Mouse (Mus musculus) hindbrain, embryonic 11.5 days (tissue): ENCODE measurements around the gene Csnk1d. TPM values are rescaled to one million over a fixed set of nuclear protein-coding genes. Genes with fewer than 3 reads are reported as not detected.

ENCODE experiments used
- ATAC-seq: fragments of 200-750 bp; cut with Nextera tagmentation; 2 replicates; pipeline ENCODE4 v1.8.0; 2017; ENCODE audit warnings: mild to moderate bottlenecking, moderate TSS enrichment, moderate library complexity; ENCODE audit not compliant: low FRiP score
- DNase-seq: peaks from one replicate; pipeline ENCODE4 v3.0.0-alpha.2; 2015; ENCODE audit warnings: low spot score
- H3K27ac ChIP-seq: fragments of 300-500 bp; sonication (generic); 2 replicates; pipeline ENCODE4 v1.5.1; 2014; ENCODE audit warnings: mild to moderate bottlenecking, low read depth, low read length
- H3K27me3 ChIP-seq: fragments of 300-500 bp; sonication (generic); 2 replicates; pipeline ENCODE4 v1.6.1; 2014; ENCODE audit warnings: mild to moderate bottlenecking, low read length, moderate library complexity, mixed read lengths; ENCODE audit not compliant: control insufficient read depth, insufficient read depth
- H3K36me3 ChIP-seq: fragments of 300-500 bp; sonication (generic); 2 replicates; pipeline ENCODE4 v1.6.1; 2014; ENCODE audit warnings: mild to moderate bottlenecking, low read length, moderate library complexity, mixed read lengths; ENCODE audit not compliant: control insufficient read depth, insufficient read depth
- H3K4me1 ChIP-seq: fragments of 300-500 bp; sonication (generic); replicated peaks from 2 replicates; pipeline ENCODE4 v1.6.1; 2014; ENCODE audit warnings: low read length, mixed read lengths; ENCODE audit not compliant: control insufficient read depth, insufficient read depth
- H3K4me2 ChIP-seq: fragments of 300-500 bp; sonication (generic); replicated peaks from 2 replicates; pipeline ENCODE4 v1.6.1; 2014; ENCODE audit warnings: mild to moderate bottlenecking, low read depth, low read length
- H3K4me3 ChIP-seq: fragments of 300-500 bp; sonication (generic); 2 replicates; pipeline ENCODE4 v1.5.1; 2014; ENCODE audit warnings: low read depth, low read length
- H3K9ac ChIP-seq: fragments of 300-500 bp; sonication (generic); 2 replicates; pipeline ENCODE4 v1.6.1; 2014; ENCODE audit warnings: low read depth, low read length
- H3K9me3 ChIP-seq: fragments of 300-500 bp; sonication (generic); 2 replicates; pipeline ENCODE4 v1.6.1; 2016; ENCODE audit warnings: low read length; ENCODE audit not compliant: control insufficient read depth
- WGBS: fragments of 180-500 bp; shearing (Covaris S2); extraction: QIAGEN DNeasy Blood & Tissue Kit; methylation state at CpG from one replicate; pipeline ENCODE4 v1.1.7; 2014; 5-methylcytosine and 5-hydroxymethylcytosine counted together
- polyA plus RNA-seq: library from polyadenylated mRNA; unstranded; fragments of >200 nt; fragmentation: Nextera tagmentation; extraction: Ambion mirVana; gene quantifications from 2 replicates; pipeline ENCODE4 v1.2.1, GENCODE M21; 2014

Csnk1d gene
- polyA plus RNA-seq, 1 experiment from 2014 or later, result 58.4 TPM

DNA sequence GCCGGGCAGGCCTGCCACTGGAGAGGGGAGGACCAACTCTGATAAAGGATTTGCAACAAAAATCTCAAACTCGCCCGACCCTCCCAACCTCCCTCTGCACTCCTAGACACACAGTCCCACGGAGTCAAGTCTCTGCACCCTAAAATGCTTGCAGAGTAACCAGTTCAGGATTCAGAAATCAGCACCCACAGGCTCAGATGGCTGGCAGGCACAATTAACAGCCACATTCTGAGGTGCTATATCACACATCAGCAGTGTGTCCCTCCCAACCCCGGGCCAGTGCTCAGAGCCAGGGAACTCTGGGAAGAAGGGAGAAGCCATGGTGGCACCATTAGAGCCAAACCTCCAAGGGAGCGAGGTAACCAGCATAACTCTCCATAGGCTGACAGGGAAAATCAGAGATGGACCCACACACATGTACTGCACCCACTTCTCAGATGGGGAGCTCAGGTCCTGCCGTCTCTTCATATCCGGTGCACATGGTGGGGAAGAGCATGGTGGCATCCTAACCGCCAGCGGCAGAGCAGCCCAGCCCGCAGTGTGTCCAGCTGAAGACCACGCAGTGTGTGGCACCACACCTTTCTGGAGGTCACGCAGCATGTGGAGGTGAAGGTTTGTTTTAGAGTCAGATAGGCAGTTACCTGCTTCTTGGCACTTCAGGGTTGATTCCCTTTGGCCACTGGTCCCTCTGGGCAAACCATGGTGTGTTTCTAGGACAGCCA, 28.9 kb downstream of the Csnk1d start:
- WGBS, result 96% methylated on average over 13 of the region's 13 CpGs
- H3K4me3 ChIP-seq, result no peak overlapping the region
- H3K27ac ChIP-seq, result no peak overlapping the region
- no peak overlapping the region for H3K9ac ChIP-seq
- no peaks in the 10 kb centered on the region for H3K9me3 ChIP-seq
- DNase-seq, result no peak
- no peak overlapping the region for H3K4me2 ChIP-seq
- no peaks in the 10 kb centered on the region; the same call in 1 of the 2 replicates for H3K4me1 ChIP-seq
- ATAC-seq, result no peak
- peaks cover 25% of the 10 kb centered on the region for H3K36me3 ChIP-seq
- H3K27me3 ChIP-seq, result no peaks in the 10 kb centered on the region

DNA sequence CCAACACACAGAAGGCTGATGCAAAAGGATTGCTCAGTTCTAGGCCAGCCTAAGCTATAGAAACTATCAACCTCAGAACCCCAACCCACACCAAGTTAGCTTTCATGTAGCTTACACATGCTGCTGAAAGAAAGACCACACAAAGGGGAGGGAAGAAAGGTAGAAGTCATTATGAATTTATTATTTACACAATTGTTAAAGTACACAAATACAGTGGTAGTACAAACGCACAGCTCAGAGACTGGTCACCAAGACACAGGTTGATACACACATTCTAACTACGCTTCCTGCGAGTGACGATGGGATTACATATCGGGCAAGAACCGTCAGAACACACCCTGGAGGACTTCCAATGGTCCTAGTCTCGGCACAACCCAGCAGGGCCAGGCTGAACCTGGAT, 29.5 kb downstream of the Csnk1d start:
- no peaks in the 10 kb centered on the region for H3K27me3 ChIP-seq
- ATAC-seq, result no peak
- no peak overlapping the region for H3K4me3 ChIP-seq
- no peak overlapping the region for H3K4me2 ChIP-seq
- H3K9ac ChIP-seq, result no peak overlapping the region
- H3K4me1 ChIP-seq, result no peaks in the 10 kb centered on the region; the same call in 1 of the 2 replicates
- H3K36me3 ChIP-seq, result peaks cover 24% of the 10 kb centered on the region
- DNase-seq, result no peak
- no peaks in the 10 kb centered on the region for H3K9me3 ChIP-seq
- H3K27ac ChIP-seq, result no peak overlapping the region
- WGBS, result 79% methylated on average over 7 of the region's 7 CpGs

DNA sequence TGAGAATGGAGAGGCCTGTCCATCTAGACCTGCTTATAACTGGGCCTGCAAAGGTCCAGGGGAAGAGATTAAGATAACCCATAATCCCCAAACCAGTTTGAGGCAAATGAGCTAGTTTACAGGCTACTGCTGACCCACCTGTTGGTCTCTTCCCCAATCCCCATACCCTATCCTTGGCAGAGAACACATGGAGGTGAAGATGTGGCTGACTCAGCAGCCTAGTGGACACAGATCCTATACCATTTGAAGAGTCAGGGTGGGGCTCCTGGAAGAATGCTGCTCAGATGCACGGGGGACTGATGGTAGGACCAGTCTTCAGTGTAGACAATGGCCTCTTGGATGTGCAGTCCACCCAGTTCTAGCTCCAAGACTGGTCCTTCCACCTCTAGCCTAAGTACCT, 30.9 kb downstream of the Csnk1d start:
- Histone ChIP-seq H3K27ac (no peak overlapping the region), H3K27me3 (no peaks in the 10 kb centered on the region), H3K9me3 (no peaks in the 10 kb centered on the region), H3K4me2 (no peak overlapping the region), H3K9ac (no peak overlapping the region), H3K4me1 (no peaks in the 10 kb centered on the region; the same call in 1 of the 2 replicates), H3K36me3 (peaks cover 18% of the 10 kb centered on the region), H3K4me3 (no peak overlapping the region)
- WGBS, result 58% methylated on average over 1 of the region's 1 CpGs
- ATAC-seq (no peak), DNase-seq (no peak)

DNA sequence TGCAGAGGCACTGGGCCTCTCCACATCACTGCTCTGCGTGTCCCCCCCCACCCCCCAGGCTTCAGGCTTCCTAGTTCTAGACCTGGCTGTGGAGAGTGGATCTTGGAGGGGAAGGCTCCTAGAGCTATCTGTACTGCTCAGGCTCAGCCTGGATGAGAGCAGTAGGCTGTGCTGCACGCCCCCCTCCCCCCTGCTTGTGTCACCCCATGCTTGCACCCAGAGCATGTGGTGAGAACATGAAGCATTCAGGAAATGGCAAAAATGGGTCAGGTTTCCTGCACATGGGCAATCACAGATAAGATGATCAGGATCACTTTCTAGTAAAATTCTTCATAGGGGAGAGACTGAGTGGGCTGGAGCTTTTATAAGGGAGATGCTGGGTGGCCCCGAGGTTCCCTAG, 31.6 kb downstream of the Csnk1d start:
- no peaks in the 10 kb centered on the region for H3K27me3 ChIP-seq
- WGBS, result 84% methylated on average over 3 of the region's 3 CpGs
- no peak overlapping the region for H3K4me3 ChIP-seq
- H3K9me3 ChIP-seq, result no peaks in the 10 kb centered on the region
- no peak for DNase-seq
- H3K4me2 ChIP-seq, result no peak overlapping the region
- no peak overlapping the region for H3K9ac ChIP-seq
- no peak overlapping the region for H3K27ac ChIP-seq
- H3K4me1 ChIP-seq, result no peaks in the 10 kb centered on the region
- peaks cover 16% of the 10 kb centered on the region for H3K36me3 ChIP-seq
- no peak for ATAC-seq

DNA sequence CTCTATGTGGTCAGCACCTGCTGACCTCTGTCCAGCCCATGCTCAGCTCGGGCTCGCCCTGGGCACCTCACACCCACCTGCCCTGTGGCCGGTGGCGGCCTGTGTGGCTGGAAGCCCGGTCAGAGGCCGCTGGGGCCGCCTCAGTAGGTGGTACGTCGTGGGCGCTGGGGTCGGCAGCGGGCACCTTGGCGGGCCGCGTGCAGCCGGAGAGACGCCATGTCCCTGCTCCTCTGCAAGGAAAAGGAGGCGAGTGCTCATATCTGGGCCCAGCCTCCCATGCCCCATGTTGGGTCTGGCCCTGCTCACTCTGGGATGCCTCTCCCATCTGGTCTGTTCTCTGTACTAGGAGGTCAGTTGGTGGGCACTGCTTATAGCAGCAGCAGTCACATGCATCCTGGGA, 32.1 kb downstream of the Csnk1d start:
- WGBS, result 88% methylated on average over 18 of the region's 18 CpGs
- H3K9me3 ChIP-seq, result no peaks in the 10 kb centered on the region
- peaks cover 12% of the 10 kb centered on the region for H3K36me3 ChIP-seq
- ATAC-seq (no peak), DNase-seq (no peak)
- no peak overlapping the region for H3K9ac ChIP-seq
- H3K27me3 ChIP-seq, result no peaks in the 10 kb centered on the region
- H3K27ac ChIP-seq, result no peak overlapping the region
- no peak overlapping the region for H3K4me3 ChIP-seq
- no peak overlapping the region for H3K4me2 ChIP-seq
- no peaks in the 10 kb centered on the region for H3K4me1 ChIP-seq

DNA sequence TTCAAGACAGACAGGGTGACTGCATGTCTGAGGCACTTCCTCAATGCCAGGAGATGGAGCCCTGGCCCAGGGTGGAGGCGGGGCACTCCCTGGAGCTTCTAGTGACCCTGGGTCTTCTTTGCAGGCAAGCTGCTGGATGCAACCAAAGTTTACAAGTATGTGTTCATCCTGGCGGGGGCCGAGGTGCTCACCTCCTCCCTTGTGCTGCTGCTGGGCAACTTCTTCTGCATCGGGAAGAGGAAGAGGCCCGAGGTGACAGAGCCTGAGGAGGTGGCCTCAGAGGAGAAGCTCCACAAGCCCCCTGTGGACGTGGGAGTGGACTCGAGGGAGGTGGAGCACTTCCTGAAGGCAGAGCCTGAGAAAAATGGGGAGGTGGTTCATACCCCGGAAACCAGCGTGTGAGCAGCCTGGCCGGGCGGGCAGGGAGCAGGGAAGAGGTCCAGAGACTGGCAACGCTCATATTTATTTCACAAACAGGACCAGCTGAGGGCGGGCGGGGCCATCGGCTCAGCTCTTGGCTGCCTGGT, 33.3 kb downstream of the Csnk1d start:
- Histone ChIP-seq H3K27ac (no peak overlapping the region), H3K4me2 (no peak overlapping the region), H3K36me3 (peaks cover 5% of the 10 kb centered on the region; the same call in 1 of the 2 replicates), H3K9me3 (no peaks in the 10 kb centered on the region), H3K9ac (no peak overlapping the region), H3K27me3 (no peaks in the 10 kb centered on the region), H3K4me3 (no peak overlapping the region), H3K4me1 (no peaks in the 10 kb centered on the region)
- no peak for ATAC-seq
- DNase-seq, result no peak
- 75% methylated on average over 15 of the region's 15 CpGs for WGBS

DNA sequence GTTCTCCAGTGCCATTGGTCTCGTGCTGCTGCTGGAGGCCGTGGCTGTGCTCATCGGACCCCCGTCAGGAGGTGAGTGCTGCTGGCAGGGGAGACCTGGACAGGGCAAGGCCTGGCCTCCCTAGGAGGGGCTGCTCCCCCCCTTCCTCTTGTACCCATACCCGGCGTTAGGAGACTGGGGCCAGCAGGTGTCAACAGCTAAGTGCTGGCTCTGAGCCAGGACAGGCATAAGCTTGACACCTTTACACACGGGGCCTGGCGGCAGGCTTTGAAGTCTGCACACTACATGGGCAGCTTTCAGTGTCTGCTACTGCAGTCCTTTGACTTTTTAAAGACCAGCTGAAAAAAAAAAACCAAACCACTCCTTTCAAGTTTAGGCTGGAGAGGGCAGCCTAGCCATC, 34.1 kb downstream of the Csnk1d start:
- no peaks in the 10 kb centered on the region for H3K9me3 ChIP-seq
- no peak for ATAC-seq
- peaks cover 1% of the 10 kb centered on the region; the same call in 1 of the 2 replicates for H3K4me1 ChIP-seq
- no peak overlapping the region for H3K27ac ChIP-seq
- WGBS, result 84% methylated on average over 8 of the region's 8 CpGs
- no peak for DNase-seq
- no peak overlapping the region for H3K9ac ChIP-seq
- H3K27me3 ChIP-seq, result no peaks in the 10 kb centered on the region
- peaks cover 5% of the 10 kb centered on the region; the same call in 1 of the 2 replicates for H3K36me3 ChIP-seq
- H3K4me2 ChIP-seq, result no peak overlapping the region
- H3K4me3 ChIP-seq, result no peak overlapping the region

DNA sequence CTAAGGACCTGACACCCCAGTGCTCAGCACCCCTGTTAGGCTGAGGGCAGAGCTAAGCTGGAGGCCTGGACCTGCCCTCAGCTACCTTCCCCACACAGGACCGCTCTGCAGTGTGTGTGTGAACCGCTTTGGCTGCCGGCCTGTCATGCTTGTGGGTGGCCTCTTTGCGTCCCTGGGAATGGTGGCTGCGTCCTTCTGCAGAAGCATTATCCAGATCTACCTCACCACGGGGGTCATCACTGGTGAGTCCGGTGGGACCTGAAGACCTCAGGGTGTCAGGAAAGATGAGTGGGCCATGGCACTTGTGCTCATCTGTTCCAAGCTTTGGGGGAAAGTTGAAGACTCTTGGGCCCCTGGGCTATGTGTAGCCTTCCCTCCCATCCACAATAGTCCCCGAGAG, 35.4 kb downstream of the Csnk1d start:
- H3K9me3 ChIP-seq, result no peaks in the 10 kb centered on the region
- no peak overlapping the region for H3K27ac ChIP-seq
- peaks cover 5% of the 10 kb centered on the region; the same call in 1 of the 2 replicates for H3K36me3 ChIP-seq
- ATAC-seq, result no peak
- H3K9ac ChIP-seq, result no peak overlapping the region
- WGBS, result 91% methylated on average over 8 of the region's 8 CpGs
- H3K4me1 ChIP-seq, result peaks cover 7% of the 10 kb centered on the region
- H3K27me3 ChIP-seq, result no peaks in the 10 kb centered on the region
- H3K4me3 ChIP-seq, result no peak overlapping the region
- DNase-seq, result no peak
- H3K4me2 ChIP-seq, result no peak overlapping the region

DNA sequence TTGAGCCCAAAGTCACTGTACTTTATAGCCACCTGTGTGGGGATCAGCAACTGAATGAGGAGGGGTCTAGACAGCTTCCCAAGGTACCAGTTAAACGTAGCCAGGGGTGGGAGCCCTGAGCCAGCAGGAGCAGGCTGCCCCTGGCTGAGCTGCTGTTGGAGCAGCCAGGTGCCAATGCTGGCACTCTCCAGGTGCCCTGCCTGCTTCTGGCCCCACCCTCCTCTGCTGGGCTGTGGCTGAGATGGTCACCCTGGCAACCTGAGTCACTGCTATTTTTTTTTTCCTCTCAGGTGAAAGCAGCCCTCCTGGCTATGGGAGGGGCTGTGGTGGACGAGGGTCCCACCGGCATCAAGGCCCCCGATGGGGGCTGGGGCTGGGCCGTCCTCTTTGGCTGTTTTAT, 36.2 kb downstream of the Csnk1d start:
- Histone ChIP-seq H3K9ac (no peak overlapping the region), H3K27ac (no peak overlapping the region), H3K27me3 (no peaks in the 10 kb centered on the region), H3K36me3 (peaks cover 5% of the 10 kb centered on the region; the same call in 1 of the 2 replicates), H3K4me2 (no peak overlapping the region), H3K9me3 (no peaks in the 10 kb centered on the region), H3K4me1 (peaks cover 7% of the 10 kb centered on the region), H3K4me3 (no peak overlapping the region)
- DNase-seq, result no peak
- 84% methylated on average over 5 of the region's 5 CpGs for WGBS
- no peak for ATAC-seq
